Mouse (Mus musculus) layer of hippocampus, adult 11-12 months (tissue): ENCODE results near the gene Ankrd52.
A peak's percentile ranks its signal among the peaks of the same experiment; 100 is the strongest.
"Not testable (repeated sequence)": the region's sequence is repeated elsewhere in the genome, so short reads cannot be mapped to it uniquely, and the experiment has no call there.

ENCODE experiments used
- DNase-seq: peaks from one replicate; pipeline ENCODE4 v3.0.0; 2022; ENCODE audit warnings: low spot score

Gene Ankrd52

DNA sequence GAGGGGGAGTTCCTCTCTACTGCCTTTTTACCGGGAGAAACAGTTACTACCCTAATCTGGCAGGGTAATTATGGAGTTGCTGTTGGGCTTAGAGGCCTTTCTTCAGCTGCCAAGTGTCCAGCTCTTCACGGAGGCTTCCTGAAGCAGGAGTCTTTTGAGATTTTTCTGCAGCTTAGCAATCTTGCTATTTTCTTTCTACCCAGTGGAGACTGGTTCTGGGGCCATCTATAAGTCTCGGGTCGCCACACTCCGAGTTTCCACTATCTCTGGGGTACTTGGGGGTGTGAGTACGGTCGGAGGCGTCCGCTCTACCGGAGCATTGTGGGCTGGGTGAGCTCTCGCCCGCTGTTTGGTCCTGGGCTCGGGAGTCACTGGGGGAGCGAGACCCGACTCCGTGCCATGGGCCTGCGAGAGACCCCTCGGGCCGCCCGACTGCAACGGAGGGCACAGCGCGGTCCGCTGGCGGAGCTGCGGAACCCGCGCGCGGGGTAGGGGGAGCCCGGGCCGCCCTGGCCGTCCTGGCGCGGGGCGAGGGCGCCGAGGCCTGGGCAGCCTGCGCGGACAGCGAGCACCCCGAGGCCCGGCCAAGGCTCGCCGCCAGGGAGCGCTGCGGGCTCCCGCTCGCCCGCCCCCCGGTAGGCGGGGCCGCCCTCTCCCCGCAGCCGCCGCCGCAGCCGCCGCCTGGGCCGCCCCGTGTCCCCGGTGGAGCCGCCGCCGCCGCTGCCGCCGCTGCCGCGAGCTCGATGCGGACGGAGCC lies at the start of gene Ankrd52:
TSS of gene Ankrd52 (plus strand) at position 661 of the 757 bp plus-strand sequence.
- DNase-seq, result peak; percentile 78

DNA sequence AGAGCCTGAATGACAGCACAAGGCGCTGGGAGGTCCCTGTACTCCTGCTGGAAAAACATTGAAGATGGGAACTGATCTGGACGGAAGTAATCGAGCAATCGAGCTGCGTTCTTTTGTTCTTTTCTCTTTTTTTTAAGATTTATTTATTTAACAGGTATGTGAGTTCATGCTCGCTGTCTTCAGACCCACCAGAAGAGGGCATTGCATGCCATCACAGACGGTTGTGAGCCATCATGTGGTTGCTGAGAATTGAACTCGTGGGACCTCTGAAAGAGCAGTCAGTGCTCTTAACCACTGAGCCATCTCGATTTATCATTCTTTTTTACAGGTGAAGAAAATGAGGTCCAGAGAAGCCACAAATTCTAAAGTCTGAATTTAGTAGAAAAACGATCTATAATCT lies 49.3 kb upstream of the Ankrd52 start:
- no peak for DNase-seq

DNA sequence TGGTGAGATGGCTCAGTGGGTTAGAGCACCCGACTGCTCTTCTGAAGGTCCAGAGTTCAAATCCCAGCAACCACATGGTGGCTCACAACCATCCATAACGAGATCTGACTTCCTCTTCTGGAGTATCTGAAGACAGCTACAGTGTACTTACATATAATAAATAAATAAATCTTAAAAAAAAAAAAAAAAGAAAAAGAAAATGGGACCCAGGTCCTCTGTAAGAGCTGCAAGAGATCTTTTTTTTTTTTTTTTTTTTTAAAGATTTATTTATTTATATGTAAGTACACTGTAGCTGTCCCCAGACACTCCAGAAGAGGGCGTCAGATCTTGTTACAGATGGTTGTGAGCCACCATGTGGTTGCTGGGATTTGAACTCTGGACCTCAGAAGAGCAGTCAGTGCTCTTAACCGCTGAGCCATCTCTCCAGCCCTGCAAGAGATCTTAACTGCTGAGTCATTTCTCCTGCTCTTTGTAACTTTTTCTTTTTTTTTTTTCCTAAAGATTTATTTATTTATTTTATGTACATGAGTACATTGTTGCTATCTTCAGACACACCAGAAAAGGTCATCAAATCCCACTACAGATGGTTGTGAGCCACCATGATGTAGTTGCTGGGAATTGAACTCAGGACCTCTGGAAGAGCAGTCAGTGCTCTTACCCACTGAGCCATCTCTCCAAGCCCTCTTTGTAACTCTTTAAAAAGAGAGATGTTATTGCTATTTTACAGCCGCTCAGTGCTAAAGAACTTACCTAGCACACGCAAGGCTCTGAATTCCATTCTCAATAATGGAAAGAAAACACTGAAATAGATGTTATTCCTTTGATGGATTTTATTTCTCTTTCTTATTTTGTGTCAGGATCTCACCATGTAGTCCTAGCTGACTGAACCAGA lies 44.3 kb upstream of the Ankrd52 start:
- not testable (repeated sequence) for DNase-seq

DNA sequence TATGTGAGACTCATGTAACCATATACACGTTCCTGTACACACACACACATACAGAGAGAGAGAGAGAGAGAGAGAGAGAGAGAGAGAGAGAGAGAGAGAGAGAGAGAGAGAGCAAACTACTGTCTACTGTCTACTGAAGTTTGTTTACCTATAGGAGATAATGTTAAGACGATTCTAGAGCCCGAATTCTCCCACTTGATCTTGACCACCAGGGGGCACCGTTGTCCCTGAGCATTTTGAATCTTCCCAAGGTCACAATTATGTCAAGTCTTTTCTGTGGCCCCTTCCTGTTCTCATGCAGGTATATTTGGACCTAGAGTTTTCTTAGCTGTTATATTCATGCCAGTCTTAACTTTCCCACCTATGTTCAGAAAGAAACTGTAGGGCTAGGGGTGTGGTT lies 41.3 kb upstream of the Ankrd52 start:
- peak; percentile 62 for DNase-seq

DNA sequence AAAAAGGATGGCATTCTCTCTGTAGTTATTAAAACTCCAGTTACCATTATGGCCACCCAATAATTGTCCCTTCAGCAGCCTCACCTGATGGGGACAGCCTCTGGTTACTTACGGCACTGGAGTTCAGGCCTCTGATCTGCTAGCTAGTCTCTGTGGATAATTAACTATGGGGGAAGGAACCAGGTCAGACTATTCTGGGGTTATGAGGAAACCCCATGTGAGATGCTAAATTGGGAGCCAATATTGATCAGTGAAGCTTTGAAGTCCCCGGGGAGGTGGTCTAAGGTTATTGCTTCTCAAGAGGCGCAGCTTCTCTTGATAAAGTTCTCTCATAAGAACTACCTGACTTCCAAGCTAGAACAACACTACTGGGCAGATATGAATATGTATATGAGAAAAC lies 40.7 kb upstream of the Ankrd52 start:
- DNase-seq, result no peak

DNA sequence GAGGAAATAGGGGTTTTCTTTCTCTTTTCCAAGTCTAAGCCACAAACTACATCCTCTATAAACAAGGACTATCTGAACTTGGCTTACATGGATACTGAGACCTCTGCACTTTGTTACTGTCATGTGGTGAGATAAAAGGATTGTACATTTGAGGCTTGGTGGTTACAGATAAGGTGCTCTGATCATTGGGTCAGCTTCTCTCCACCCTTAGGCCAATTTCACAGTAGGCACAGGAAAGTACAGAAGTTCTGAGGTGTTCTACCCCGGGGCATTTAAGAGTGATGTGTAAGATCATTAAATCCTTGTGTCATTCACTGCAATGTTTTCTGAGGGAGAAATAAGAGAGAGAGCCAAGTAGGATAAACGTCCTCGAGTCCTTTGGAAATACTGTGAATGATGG lies 40.3 kb upstream of the Ankrd52 start:
- DNase-seq, result no peak

DNA sequence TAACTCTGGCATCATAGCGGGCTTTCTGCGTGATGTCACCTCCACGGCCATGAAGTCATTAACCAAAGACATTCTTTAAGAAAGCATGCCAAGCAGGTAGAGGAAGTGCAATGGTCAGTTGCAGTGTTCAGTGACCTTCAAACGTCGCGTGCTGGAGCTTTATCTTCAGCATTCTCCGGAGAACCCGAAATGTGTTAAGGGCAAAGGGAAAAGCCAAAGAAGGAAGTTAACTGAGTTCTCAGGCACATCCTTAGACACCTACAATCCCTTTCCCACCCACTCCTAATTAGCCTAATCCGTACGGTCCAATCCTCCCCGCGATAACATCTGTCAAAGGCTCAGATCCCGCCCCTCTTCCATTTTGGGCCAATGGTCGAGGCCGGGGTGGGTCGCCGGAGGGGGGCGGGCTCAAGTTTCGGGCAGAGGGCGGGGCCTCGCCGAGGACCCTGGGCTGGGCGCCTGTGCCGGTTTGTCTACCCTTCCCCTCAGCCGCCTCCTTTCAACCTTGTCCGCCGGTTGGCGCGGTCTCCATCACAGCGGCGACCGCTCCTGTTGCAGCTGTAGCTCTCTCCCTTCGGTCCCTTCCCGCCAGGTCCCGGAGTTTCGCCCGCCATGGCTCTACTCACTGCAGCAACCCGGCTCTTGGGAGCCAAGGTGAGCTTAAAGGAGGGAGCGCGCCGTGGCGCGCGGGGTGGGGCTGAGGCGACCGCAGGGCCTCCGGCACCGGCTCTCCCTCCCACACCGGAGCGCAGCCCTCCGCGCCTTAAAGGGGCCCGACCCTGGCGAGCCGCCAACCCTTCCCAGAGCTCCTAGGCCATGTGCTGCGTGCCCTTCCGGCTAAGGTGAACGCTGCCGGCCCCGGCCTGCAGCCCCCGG lies 39.4 kb upstream of the Ankrd52 start, which contains the start of gene Cs:
TSS of gene Cs (plus strand) at position 429 of the 876 bp plus-strand sequence.
- peak; percentile 91 for DNase-seq

DNA sequence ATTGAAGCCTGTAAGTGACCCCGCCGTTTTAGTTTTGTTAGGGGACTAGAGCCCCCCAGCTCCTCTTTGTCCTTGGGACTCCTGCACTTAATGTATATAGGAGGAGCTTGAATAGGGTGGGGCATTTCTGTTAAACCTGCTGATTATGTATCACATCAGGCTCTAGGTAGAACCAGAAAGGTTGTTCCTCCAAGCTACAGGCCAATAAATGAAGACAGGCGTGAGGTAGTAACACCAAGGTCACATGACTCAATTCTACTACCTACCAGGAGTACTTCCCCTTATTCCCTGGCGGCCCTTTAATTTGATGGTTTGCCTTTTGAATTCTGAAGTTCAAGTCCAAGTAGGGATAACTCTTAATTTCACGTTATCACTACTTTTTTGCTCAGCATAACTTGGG lies 38.5 kb upstream of the Ankrd52 start:
- DNase-seq, result no peak

DNA sequence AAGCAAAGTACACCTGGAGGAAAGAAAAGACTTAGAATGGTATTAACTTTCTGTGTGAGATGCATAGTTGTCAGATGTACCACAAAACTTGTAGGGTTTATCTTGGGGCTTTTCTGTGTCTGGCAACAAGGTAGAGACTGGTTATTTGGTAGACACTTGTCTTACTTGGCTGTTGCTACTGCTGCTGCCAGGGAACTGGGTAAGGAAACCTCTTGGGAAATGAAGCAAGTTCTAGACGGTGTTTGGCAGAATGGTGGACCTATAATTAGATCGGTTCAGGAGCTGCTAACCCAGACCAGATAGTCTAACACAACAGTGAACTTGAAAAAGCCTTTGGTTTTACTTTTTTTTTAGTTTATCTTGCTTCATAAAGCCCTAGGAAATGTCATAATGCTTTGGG lies 38.0 kb upstream of the Ankrd52 start:
- DNase-seq, result no peak

DNA sequence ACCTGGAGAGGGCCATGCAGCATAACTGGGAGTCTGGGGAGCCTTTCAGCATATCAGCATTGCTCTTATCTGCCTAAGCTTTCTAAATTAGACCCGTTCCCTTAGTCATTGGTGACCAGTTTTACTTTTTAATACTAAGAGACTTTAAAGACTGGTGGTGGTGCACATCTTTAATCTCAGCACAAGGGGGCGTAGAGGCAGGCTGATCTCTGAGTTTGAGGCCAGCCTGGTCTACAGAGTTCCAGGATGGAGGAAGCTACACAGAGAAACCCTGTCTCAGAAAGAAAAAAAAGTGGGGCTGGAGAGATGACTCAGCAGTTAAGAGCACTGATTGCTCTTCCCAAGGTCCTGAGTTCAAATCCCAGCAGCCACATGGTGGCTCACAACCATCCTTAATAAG lies 36.7 kb upstream of the Ankrd52 start:
- DNase-seq, result no peak

DNA sequence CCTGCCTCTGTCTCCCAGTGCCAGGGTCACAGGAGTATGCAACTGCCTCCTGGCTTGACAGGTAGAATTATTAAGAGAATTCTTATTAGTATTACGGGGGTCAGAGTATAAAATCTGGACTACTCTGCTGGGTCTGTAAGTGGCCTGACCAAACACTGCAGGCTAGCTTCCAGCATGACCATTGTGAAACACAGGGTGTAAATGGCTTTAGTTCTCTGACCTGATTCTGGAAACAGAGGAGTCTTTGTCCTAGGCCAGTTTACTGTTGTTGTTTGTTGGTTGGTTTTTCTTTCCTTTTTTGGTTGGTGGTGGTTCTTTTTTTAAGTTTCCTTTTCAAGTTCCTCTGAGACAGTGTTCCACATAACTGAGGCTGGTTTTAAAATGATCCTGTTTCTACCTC lies 33.5 kb upstream of the Ankrd52 start:
- DNase-seq, result no peak

DNA sequence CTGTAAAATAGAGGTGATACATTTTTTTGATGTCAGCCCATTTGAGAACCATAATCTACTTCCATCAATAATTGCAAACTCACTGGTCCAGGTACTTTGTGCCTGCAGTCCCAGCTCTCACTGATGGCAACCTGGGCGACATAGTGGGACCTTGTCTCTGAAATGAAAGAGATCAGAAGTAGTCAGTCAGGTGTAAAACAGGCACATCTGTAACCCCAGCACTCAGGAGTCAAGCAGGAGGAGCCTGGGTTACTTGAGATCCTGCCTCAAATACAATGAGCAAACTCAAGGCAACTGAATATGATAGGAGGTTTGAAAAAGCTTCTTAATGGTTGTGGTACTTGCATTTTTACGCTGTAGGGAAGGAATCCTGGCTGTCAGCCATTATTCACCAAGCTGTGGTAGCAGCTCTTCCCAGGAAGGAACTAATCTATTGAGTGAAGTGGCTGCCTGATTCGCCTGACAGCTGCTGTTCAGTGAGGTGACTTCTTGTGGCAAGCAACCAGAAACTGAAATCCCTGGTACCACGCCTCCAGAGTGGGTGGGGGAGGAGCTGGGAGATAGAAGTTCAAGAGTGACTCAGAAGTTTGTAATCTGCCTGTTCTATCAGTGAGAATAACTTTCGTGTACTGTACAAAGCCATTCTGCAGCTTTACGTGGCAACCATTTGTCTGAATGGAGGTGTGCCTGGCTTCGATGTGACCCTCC lies 32.2 kb upstream of the Ankrd52 start:
- peak; percentile 43 for DNase-seq

DNA sequence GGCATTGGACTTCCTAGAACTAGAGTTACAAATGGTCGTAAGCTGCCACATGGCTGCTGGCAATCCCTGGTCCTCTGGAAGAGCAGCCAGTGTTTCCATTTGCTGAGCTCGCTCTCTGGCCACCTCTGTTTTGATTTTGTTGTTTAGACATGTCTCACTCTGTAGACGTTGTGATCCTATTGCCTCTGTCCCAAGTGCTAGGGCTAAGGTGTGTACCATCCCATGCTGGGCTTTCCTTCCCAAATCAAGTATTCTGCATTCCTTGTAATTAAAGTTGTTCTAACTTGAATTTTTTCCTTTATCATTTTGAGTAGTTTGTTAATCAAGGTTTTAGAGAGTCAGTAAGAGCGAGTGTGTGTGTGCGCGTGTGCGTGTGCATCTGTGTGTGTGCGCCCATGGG lies 29.4 kb upstream of the Ankrd52 start:
- DNase-seq, result no peak

DNA sequence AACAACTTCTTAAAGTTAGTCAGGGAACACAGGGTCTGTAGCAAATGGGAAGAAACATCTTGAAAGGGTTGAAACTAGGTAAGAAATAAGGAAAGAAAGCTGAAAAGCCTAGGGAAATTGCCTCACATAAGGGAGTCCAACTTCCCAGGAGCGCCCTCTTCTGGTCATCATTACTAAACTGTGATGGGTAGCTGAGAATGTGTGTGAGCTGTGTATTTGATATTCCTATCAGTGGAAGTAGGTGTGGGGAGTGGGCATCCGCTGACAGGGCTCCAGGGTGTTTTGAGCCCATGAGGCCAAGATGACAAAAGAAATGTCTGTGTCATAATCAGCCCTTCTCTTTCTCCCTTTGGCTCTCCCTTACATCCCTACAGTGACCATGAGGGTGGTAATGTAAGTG lies 18.1 kb upstream of the Ankrd52 start:
- peak; percentile 54 for DNase-seq

DNA sequence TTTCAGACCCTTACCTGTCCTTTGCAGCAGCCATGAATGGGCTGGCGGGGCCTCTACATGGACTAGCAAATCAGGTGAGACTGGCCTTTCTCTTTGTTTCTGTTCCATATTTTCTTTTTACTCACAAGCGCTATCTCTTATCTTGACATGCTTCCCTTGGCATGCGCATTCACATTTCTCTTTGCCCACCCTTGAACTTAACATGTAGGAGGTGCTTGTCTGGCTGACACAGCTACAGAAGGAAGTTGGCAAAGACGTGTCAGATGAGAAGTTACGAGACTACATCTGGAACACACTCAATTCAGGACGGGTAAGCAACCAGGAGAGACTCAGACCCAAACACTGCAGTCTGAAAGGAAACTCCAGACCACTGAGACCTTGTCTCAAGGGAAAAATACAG lies 17.7 kb upstream of the Ankrd52 start:
- no peak for DNase-seq

DNA sequence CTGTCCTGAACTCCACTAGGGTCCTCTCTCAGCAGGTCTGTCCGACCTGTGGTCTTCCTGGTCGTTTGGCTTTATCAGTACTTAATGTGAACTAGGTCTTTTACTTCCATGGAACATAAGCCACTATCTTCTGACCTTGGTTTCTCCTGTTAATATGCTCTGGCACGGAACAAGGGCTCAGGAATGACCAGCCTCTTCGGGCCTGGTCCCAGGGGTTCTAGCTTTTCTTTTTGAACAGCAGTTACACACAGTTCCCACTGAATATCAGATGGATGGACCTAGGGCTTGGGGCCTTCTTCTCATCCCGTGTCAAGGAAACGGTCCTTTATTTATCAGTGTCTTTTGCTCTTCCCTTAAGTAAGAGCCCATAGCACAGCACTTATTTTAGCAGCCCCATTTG lies 15.1 kb upstream of the Ankrd52 start:
- DNase-seq, result no peak

DNA sequence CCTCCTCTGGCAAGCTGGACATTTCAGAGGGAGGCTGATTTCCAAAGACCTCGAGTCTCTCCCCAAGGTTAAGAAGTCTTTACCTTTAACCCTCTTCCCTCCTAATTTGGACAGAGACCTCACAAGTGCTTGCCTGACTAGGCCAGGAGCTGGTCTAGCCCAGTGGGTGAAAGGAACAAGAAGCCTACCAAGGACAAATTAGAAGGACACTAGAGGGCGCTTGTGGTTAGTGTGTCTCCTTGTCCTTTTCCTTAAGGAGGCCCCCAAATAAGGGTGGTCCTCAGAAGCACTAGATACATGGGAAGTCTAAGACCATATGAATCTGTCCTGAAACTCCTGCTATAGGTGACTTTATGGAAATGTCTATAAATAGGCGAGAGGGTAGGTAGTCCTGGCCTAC lies 14.3 kb upstream of the Ankrd52 start:
- no peak for DNase-seq

DNA sequence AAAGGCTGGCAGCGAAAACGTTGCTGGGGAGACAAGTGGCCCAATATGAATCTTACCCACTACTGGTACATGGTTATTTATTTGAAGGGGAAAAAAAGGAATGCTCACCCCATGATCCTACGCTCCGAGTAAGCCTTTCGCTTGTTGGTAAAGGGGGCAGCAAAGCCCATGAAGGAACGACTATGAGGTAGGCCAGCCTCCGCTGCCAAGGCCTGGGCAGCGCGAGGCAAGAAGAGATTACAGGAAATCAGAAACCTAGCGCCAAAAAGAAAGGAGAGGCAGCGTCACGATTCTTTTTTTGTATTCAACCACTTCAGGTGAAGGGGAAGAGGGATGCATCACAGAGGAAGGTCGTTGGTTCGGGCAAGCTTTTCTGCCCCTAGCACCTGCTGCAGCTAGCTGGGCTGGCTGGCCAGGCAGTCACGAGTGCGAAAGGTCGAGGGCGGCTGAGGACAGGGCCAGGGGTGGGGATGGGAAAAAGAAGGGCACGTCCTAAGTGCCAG lies 9.0 kb upstream of the Ankrd52 start:
- DNase-seq, result no peak

DNA sequence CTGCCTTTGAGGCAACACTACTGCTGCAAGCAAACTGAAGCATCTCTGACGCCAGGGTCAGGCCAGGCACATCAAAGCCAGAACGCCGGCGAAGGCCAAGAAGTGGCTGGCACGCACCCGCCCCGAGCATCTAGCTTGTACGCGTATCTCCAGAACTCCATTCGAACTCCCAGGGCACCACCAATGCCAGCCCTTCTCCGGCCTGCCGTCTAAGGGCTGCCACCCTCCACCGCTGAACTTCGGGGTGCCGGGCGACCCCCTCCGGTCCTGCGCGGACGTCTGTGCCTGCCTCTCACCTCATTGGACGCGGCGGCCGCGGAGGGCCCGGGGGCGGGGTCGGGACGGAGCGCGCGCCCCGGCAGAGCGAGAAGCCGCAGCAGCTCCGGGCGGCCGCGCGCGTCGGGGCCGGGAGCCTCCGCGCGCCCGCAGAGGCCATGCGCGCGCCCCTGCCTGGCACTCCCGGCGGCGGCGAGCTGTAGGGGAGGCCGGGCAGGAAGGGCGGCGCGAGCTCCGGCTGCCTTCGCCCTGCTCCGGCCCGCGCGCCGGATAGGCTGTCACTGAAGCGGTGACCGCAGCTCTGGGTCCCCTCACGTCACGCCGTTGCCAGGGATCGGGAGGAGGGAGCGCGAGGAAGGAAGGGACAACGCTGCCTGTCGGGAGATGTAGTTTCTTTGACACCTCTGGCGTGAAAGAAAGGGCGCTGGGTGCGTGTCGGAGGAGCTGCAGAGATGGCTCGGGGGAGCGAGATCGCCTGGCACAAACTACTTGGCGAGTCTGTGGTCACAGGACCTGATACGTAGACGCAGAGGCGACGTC lies 8.3 kb upstream of the Ankrd52 start, which contains the start of gene Coq10a:
TSS of gene Coq10a (minus strand) at position 596 of the 816 bp plus-strand sequence.
- peak; percentile 93 for DNase-seq

DNA sequence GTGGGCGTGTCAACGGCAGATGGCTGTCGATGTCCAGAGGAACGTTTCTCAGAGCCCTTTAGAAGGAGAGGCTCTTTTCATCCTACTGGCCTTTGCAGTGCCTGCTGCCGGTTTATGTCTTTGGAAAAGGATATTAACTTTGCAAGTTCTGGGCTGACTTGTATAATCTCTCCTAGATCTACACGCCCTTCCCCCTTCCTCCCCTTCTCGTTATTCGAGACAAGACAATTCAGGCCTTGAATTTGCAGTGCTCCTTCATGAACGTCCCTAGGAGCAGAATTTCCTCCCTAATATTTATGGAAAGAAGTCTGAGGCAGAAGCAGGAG lies 7.7 kb upstream of the Ankrd52 start:
- no peak for DNase-seq

DNA sequence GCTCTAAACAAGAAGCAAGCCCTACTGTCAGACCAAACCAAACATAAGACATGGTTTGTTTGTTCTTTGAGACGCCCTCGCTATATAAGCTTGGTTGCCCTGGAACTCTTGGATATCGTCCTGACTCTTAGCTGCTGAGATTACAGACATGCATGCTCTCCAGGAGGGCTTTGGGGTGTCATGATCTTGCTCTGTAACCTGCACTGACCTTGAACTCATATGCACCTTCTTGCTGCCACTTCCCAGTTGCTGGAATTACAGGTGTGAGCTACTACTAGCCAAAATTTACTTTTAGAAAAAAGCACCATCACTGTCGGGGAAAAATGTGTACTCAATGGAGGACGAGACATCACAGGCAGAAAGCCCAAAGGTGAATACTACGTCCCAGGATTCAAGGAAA lies 7.3 kb upstream of the Ankrd52 start:
- no peak for DNase-seq
